Mouse (Mus musculus): Measurements from ENCODE around the gene Olfr686.

Olfr686 gene

DNA sequence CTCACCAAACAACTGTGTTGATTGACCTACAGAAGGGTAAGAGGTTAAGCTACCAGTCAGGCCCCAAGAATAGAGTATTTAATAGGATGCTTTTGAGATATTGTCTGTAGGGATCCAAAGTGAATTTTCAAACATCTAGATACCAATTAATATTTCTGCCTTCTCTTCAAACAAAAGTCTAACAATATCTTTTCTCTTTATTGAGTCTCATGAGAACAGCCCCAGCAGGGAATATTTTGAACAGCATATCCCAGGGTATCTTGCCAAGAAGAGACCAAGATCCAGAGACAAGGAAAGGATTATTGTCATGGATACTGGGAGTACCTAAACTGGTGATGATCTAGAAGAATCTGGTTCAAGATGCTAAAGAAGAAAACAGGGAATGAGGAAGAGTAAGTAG lies at the start of gene Olfr686:
Gene Olfr686, minus strand, starts transcription at position 101 of the 400 bp plus-strand sequence.
- no peak for DNase-seq (ENCODE audit: low spot score)

DNA sequence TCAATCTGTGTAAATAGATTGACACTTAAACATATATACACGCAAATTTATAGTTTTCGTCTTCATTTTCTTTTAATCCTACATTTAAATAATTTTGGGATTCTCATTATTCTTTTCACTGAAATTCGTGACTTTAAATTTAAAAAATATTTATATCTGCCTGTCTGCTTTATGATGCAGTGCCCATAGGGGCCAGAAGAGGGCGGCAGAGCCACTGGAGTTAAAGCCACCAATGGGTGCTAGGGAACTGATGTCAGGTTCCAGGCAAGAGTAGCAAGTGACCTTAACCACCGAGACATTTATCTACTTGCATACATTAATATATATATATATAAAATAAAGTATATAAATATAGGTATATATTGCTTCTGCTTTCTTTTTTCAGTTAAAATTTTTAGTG lies 49.4 kb upstream of the Olfr686 start:
- DNase-seq (ENCODE audit: low spot score): no peak

DNA sequence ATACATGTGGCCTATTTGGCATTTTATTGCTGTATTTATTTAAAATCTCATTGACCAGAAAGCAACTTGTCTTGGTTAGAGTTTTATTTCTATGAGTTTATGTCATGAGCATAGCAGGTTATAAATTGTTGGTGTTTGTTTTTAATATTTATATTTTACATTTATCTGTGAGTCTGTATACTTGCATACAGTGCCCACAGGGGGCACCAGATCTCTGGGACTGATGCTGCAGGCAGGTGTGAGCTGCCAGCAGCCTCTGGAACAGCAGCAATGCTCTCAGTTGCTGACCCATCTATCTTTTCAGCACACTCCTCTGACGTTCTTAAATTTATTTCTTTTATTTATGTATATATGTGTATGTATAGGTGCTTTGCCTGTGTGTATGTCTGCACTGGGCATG lies 40.9 kb upstream of the Olfr686 start:
- no peak for DNase-seq (ENCODE audit: low spot score)

DNA sequence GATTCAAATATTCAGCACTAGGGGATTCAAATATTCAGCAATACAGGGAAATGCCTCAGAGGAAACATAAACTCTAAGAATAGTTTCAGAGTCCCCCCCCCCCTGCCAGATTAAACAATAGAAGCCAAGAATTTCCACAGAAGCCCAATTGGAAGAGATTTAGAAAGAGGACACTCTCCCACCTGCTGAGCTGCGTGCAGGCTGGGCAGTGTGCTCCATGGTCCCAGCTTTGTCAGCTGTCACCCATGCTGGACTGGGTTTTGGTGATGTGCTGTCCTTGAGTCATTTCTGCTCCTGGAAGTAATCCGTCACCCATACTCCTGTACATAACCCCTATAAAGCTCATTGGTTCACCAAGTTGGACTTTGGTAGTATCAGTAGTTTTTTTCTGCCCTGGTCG lies 40.4 kb upstream of the Olfr686 start:
- no peak for DNase-seq (ENCODE audit: low spot score)

DNA sequence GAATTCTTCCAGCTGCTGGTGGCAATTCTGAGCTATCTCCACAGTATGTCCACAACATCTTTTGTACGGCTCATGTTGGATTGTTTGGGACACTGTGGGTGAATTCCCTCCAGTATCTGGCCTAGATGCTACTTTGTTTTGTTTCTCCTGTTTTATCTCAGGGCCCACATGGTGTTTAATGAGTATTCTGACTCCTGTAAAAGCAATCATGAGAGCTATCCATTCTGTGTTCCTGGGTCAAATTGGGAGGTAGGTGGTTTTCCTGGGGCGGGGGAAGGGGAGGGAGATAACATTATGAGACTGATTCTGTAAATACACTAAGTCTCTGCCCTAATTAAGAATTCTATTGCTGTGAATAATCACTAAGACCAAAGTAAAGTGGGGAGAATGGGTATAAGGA lies 22.1 kb upstream of the Olfr686 start:
- no peak for DNase-seq (ENCODE audit: low spot score)

DNA sequence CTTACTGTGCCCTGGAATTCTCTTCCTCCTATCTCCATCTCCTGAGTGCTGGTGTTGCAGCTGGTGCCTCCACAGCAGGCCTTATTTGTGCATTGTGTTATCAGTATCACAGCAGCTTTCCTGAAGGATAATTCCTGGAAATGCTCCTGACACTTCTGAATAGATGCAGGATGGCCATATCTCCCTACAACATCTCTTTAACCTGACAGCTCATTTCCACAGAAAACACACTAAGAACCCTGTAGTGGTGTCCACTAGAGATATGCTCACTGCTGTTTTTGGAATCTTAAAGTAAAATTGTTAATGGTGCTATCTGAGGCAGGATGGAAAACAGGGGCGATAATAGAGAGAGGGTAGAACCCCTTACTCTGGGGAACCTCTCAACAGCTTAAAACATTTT lies 20.9 kb upstream of the Olfr686 start:
- no peak for DNase-seq (ENCODE audit: low spot score)

DNA sequence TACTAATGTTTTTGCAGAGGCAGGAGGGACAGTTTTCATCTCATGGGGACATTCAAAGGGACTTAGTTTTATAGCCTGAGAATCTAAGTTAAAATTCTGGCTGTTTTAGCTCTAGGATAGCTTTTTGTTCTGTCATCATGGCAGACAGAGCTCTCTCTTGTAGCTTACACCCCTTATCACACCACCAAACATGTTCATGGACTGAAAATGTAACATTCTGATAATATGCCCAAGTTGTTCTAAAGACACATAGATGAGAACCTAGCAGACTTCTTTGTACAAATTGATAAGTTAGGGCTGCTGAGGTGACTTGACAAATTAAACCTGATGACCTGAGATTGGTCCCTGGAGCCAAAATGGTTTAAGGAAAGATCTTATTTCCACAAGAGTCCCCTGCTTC lies 19.4 kb upstream of the Olfr686 start:
- DNase-seq (ENCODE audit: low spot score): no peak

DNA sequence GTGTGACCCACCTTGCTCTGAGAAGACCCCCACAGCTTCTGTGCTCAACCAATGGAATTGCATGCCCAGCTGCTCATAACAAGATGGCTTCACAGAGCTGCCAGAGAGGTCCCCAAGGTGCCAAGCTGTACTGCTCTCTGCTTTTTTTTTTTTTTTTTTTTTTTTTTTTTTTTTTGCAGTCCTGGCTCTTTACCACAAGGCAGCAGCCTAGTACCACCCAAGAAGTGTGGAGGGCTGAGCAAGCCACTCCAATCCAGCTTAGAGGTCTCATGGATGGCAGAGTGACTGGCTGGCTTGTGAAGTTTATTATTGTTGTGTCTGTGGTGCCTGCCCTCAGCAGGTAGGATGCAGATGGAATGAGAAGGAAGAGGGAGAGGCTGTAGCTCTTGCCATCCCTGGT lies 18.8 kb upstream of the Olfr686 start:
- no peak for DNase-seq (ENCODE audit: low spot score)

DNA sequence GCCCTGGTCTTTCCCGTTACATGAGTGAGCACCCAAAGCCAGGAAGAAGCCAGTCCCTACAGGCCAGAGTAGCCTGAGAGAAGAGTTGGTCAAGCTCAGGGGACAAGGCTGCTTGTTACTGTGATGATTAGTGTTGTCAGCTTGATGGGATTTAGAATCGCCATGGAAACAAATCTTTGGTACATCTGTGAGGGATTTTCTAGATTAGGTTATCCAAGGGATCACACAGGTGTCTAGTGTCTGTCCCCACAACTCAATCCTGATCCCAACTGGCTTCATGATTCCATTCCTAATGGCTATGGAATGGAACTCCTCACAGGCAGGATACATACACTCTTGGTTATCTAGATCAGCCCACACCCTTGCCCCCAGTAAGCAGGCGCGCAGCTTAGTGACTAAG lies 11.0 kb upstream of the Olfr686 start:
- DNase-seq (ENCODE audit: low spot score): no peak

DNA sequence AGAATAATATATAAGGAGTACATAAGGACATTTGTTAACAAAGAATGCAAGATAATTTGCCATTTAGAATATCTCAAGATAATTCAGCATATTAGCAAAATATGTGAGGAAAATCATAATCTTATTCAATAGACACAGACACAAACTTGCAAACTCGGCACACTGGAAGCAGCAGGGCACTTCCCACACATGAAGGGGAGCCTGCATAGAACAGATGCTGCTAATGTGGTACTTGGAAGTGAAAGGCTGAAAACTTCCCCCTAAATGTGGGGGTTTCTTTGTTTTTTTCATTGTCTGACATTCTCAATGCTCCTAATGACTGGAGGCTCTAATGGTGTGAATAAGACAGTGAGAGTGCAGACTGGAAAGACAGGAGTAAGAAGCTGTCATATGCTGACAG lies 7.5 kb upstream of the Olfr686 start:
- DNase-seq (ENCODE audit: low spot score): no peak

DNA sequence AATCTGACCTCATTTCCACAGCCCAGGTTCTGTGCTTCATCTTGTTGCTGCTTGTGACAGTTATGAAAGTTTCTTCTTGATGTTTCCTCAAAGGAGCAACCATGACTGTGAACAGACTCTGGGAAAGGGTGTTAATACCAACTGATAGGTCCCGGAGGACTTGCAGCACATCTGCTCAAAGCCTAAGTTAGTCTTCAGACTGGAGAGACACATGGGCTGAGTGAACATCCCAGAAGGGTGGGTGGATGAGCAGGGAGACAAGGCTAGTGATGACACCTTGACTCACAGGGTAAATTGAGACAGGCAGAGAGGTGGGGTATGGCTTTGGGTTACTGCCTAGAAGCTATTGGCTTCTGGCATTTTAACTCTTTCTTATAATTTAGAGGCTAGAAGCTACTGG lies 21.4 kb downstream of the Olfr686 start, which contains the start of gene Olfr685:
Gene Olfr685, minus strand, starts transcription at position 101 of the 400 bp plus-strand sequence.
- no peak for DNase-seq (ENCODE audit: low spot score)

DNA sequence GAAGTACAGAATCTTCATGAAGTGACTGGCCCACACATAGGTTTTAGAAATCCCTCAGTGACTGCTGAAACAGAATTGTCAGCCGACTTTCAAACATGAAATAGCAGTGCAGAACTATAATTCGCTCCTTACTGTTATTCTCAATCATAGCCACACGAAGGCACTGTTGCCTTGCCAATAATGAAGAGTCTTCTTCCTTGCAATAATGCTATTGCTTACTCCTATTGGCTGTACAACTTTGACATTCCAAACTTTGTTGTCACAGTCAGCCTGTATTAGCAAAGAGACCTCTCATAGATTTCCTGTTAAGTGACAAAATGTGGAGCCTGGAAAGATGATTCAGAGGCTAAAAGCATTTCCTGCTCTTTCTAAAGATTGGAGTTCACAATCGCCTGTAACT lies 36.5 kb downstream of the Olfr686 start:
- no peak for DNase-seq (ENCODE audit: low spot score)

DNA sequence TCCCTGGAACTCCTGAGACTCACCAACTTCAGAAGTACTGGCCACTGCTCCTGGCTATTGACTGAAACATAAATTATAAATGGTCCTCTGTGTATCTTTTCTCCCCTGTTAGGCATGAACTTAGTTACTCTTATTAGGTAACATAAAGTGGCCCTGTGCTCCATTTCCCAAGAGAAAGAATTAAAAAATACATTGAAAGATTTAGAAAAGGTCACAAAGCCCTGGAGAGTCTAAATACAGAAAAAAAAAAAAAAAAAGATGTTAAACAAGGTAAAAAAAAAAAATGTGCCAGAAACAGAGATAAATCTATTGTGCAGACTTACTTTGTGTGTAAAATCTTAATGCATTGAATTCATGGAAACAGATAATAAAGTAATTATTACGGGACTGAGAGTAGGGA lies 43.7 kb downstream of the Olfr686 start, which contains the start of gene Olfr684:
Gene Olfr684, minus strand, starts transcription at position 101 of the 400 bp plus-strand sequence.
- DNase-seq (ENCODE audit: low spot score): no peak
